Mouse (Mus musculus) CH12.LX (cell line): ENCODE results near the gene Pou1f1.

Source experiments
- CHD2 ChIP-seq: IDR thresholded peaks from 2 replicates; pipeline ENCODE4 v1.6.1; 2011; ENCODE audit warnings: low read length, improper control_type of control experiment
- MAX ChIP-seq: IDR thresholded peaks from 2 replicates; pipeline ENCODE4 v1.6.1; 2011; ENCODE audit warnings: low read length, improper control_type of control experiment
- SMC3 ChIP-seq: IDR thresholded peaks from 2 replicates; pipeline ENCODE4 v1.6.1; 2011; ENCODE audit warnings: low read depth, low read length, improper control_type of control experiment
- TBP ChIP-seq: conservative IDR thresholded peaks from 2 replicates; pipeline ENCODE4 v1.6.1; 2011; ENCODE audit warnings: low read depth, low read length, improper control_type of control experiment

- TF ChIP-seq CHD2, result no peak
- TF ChIP-seq MAX, result no peak
- TF ChIP-seq TBP, result no peak
- no peak for TF ChIP-seq SMC3
These were observed 28.6 kb downstream of the Pou1f1 start for GRCm38 (mm10) chr16:65548960-65549359.
